Mouse (Mus musculus) heart, embryonic 14.5 days (tissue): ENCODE measurements around the gene Sept9. TPM values are rescaled to one million over a fixed set of nuclear protein-coding genes. Genes with fewer than 3 reads are reported as not detected.
"Not testable (repeated sequence)": the region's sequence is repeated elsewhere in the genome, so short reads cannot be mapped to it uniquely, and the experiment has no call there.

ENCODE experiments used
- ATAC-seq: fragments of 200-750 bp; cut with Nextera tagmentation; 2 replicates; pipeline ENCODE4 v1.8.0; 2017; ENCODE audit warnings: low read depth, moderate TSS enrichment; ENCODE audit not compliant: insufficient number of reproducible peaks, insufficient read depth, low FRiP score
- H3K27ac ChIP-seq, 2 experiments: fragments of 200-500 bp in 1 of 2; fragments of 300-500 bp in 1 of 2; sonication (generic) in 1 of 2; replicated peaks in 1 of 2; 2 replicates each; pipeline ENCODE4 v1.5.1; 2012 to 2014; ENCODE audit warnings: low read depth in 2 of 2, low read length in 2 of 2, control low read depth in 1 of 2, mild to moderate bottlenecking in 1 of 2, mixed read lengths in 1 of 2; ENCODE audit not compliant: control insufficient read depth in 1 of 2, insufficient read depth in 1 of 2
- H3K27me3 ChIP-seq: fragments of 300-500 bp; sonication (generic); 2 replicates; pipeline ENCODE4 v1.6.1; 2014; ENCODE audit warnings: mild to moderate bottlenecking, low read length, control low read depth; ENCODE audit not compliant: control insufficient read depth, insufficient read depth
- H3K36me3 ChIP-seq: fragments of 300-500 bp; sonication (generic); 2 replicates; pipeline ENCODE4 v1.6.1; 2014; ENCODE audit warnings: mild to moderate bottlenecking, control low read depth, low read length, mixed read lengths; ENCODE audit not compliant: control insufficient read depth, insufficient read depth
- H3K4me1 ChIP-seq, 2 experiments: fragments of 200-500 bp in 1 of 2; fragments of 300-500 bp in 1 of 2; sonication (generic) in 1 of 2; 2 replicates each; pipeline ENCODE4 v1.6.1; 2012 to 2014; ENCODE audit warnings: low read length in 2 of 2, control low read depth in 1 of 2, mixed read lengths in 1 of 2; ENCODE audit not compliant: control insufficient read depth in 2 of 2, insufficient read depth in 2 of 2
- H3K4me2 ChIP-seq: fragments of 300-500 bp; sonication (generic); 2 replicates; pipeline ENCODE4 v1.6.1; 2014; ENCODE audit warnings: mild to moderate bottlenecking, low read length
- H3K4me3 ChIP-seq, 2 experiments: fragments of 200-500 bp in 1 of 2; fragments of 300-500 bp in 1 of 2; sonication (generic) in 1 of 2; 2 replicates each; pipeline ENCODE4 v1.5.1; 2012 to 2014; ENCODE audit warnings: low read length in 2 of 2, mild to moderate bottlenecking in 2 of 2, control low read depth in 1 of 2, low read depth in 1 of 2, moderate library complexity in 1 of 2; ENCODE audit not compliant: control insufficient read depth in 1 of 2, insufficient read depth in 1 of 2
- H3K9ac ChIP-seq: fragments of 300-500 bp; sonication (generic); 2 replicates; pipeline ENCODE4 v1.6.1; 2014; ENCODE audit warnings: mild to moderate bottlenecking, low read length
- H3K9me3 ChIP-seq: fragments of 300-500 bp; sonication (generic); 2 replicates; pipeline ENCODE4 v1.6.1; 2016; ENCODE audit warnings: low read length, control low read depth; ENCODE audit not compliant: control insufficient read depth
- whole genome bisulfite sequencing: fragments of 180-500 bp; shearing (Covaris S2); extraction: QIAGEN DNeasy Blood & Tissue Kit; methylation state at CpG from one replicate; pipeline ENCODE4 v1.1.7; 2014; 5-methylcytosine and 5-hydroxymethylcytosine counted together
- polyA plus RNA-seq: library from polyadenylated mRNA; unstranded; fragments of >200 nt; fragmentation: Nextera tagmentation; extraction: Ambion mirVana; gene quantifications from 2 replicates; pipeline ENCODE4 v1.2.1, GENCODE M21; 2014

Sept9 gene
- polyA plus RNA-seq, 1 experiment from 2014 or later: 51.8 TPM

GRCm38 (mm10) chr11:117322730-117323579 lies 123.5 kb downstream of the Sept9 start:
- Histone ChIP-seq H3K9ac (no peak overlapping the region), H3K4me2 (no peak overlapping the region), H3K36me3 (no peaks in the 10 kb centered on the region), H3K27ac (no peak overlapping the region), H3K4me3 (no peak overlapping the region), H3K9me3 (no peaks in the 10 kb centered on the region), H3K4me1 (peaks cover 53 to 68% of the 10 kb centered on the region in 2 experiments), H3K27me3 (no peaks in the 10 kb centered on the region)
- 49% methylated on average over 15 of the region's 15 CpGs for WGBS
- no peak for ATAC-seq

DNA sequence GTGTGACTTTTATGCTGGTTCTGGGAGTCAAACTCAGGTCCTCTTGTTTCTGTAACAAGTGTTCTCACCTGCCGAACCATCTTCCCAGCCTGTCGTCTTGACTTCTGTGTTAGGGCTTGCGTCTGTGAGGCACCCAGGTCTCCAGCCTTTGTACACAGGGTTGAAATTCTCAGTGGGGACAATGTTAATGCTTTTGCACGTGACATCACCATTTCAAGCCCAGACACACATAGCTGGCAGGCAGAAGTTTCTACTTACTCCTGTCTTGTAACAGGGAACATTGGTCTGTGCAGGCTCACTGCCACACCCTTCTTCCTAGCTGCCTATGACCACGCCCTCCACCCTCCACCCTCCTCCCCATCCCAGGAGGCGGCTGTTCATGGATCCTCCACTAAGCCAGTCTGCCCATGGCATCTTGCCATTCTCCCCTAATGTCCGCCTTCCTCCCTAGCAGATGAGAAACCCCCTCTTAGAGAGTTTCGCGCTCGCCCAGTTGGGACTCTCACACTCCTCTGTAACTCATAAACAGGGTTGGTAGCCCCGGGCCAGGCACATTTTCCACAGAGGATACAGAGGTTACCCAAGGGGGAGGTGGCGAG lies 124.6 kb downstream of the Sept9 start:
- Histone ChIP-seq H3K27ac (no peak overlapping the region; a peak in 1 of 4 replicates), H3K36me3 (no peaks in the 10 kb centered on the region), H3K27me3 (no peaks in the 10 kb centered on the region), H3K4me3 (no peak overlapping the region), H3K9ac (no peak overlapping the region), H3K4me1 (peaks cover 42 to 57% of the 10 kb centered on the region in 2 experiments), H3K9me3 (no peaks in the 10 kb centered on the region), H3K4me2 (no peak overlapping the region)
- 69% methylated on average over 12 of the region's 12 CpGs for WGBS
- ATAC-seq: no peak

DNA sequence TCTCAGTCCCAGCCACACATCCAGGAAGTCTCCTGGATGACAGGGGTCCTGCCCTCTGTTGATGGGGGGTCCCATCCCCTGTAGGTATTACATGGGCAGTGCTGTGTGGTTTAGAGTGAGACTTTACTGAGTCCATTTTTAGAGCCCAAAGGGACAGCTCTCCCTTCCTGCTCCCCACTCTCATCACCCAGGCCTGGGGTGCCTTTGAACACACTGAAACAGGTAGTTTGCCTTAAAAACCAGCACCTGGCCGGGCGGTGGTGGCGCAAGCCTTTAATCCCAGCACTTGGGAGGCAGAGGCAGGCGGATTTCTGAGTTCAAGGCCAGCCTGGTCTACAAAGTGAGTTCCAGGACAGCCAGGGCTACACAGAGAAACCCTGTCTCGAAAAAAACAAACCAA lies 125.3 kb downstream of the Sept9 start:
- not testable (repeated sequence) for H3K27ac ChIP-seq, H3K9ac ChIP-seq

DNA sequence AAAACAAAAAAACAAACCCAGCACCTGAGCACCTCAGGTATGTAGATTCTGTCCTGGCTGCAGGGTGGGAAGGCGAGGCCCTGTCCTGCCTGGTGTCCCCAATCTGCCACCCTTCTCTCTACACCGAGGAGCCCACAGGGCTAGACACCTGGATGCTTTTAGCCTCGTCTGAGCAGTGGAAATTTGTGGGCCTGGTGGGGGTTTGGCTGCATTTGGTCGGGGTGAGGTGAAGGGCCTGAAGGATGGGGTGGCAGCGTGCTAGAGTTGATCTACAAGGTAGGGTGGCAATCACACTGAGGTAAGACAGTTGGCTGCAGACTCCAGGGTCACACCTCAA lies 125.6 kb downstream of the Sept9 start:
- ATAC-seq: no peak
- H3K4me3 ChIP-seq: no peak overlapping the region
- 77% methylated on average over 5 of the region's 5 CpGs for WGBS
- no peak overlapping the region for H3K4me2 ChIP-seq
- no peaks in the 10 kb centered on the region for H3K9me3 ChIP-seq
- peaks cover 36 to 48% of the 10 kb centered on the region in 2 experiments for H3K4me1 ChIP-seq
- H3K36me3 ChIP-seq: no peaks in the 10 kb centered on the region
- no peak overlapping the region for H3K9ac ChIP-seq
- H3K27me3 ChIP-seq: no peaks in the 10 kb centered on the region
- no peak overlapping the region for H3K27ac ChIP-seq

More for the DNA sequence above, 125.3 kb downstream of the Sept9 start:
- not testable (repeated sequence) for H3K4me3 ChIP-seq, H3K27me3 ChIP-seq, H3K9me3 ChIP-seq, H3K4me2 ChIP-seq, ATAC-seq, H3K36me3 ChIP-seq
- 92% methylated on average over 5 of the region's 5 CpGs for WGBS
- peaks cover 39 to 50% of the 10 kb centered on the region in 2 experiments for H3K4me1 ChIP-seq

DNA sequence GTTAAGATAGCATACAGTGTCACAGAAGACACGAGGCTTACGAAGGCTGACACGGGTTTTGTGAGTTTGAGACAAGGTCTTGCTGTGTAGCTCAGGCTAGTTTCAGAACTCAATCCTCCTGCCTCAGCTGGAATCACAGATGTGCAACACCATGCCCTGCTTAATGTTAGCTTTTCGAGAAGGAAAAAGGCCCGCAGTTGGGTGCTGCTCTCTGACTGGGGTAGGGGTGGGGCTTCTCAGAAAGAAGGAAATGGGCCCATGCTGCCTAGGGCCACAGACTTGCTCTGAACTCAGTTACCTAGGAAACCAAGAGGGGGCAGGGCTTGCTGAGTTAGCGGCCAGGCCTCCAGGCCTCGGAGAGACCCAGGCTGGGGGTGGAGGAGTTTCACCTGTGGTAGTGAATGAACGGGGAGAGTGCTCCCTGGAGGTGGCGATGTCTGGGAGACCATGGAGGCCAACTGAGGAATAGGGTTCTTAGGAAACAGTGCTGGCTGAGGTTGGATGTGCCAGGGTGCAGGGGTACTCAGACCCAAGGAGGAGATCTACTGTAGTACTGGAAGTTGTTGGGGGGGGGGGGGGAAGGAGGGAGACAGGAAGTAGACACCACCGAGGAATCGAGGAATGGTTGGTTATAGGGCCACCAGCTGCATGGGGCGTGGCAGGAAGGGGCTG lies 126.1 kb downstream of the Sept9 start:
- Histone ChIP-seq H3K4me1 (peaks cover 40 to 48% of the 10 kb centered on the region in 2 experiments), H3K27me3 (no peaks in the 10 kb centered on the region), H3K27ac (no peak overlapping the region), H3K4me2 (no peak overlapping the region), H3K9me3 (no peaks in the 10 kb centered on the region), H3K4me3 (no peak overlapping the region), H3K9ac (no peak overlapping the region), H3K36me3 (no peaks in the 10 kb centered on the region)
- 51% methylated on average over 12 of the region's 12 CpGs for WGBS
- no peak for ATAC-seq

- Histone ChIP-seq H3K4me2 (no peak overlapping the region), H3K4me3 (no peak overlapping the region), H3K36me3 (no peaks in the 10 kb centered on the region), H3K4me1 (peaks cover 46 to 52% of the 10 kb centered on the region in 2 experiments), H3K27me3 (no peaks in the 10 kb centered on the region), H3K27ac (no peak overlapping the region), H3K9me3 (no peaks in the 10 kb centered on the region), H3K9ac (no peak overlapping the region)
- WGBS: 55% methylated on average over 4 of the region's 4 CpGs
- ATAC-seq: no peak
Measured at GRCm38 (mm10) chr11:117326140-117326725, 126.8 kb downstream of the Sept9 start.

DNA sequence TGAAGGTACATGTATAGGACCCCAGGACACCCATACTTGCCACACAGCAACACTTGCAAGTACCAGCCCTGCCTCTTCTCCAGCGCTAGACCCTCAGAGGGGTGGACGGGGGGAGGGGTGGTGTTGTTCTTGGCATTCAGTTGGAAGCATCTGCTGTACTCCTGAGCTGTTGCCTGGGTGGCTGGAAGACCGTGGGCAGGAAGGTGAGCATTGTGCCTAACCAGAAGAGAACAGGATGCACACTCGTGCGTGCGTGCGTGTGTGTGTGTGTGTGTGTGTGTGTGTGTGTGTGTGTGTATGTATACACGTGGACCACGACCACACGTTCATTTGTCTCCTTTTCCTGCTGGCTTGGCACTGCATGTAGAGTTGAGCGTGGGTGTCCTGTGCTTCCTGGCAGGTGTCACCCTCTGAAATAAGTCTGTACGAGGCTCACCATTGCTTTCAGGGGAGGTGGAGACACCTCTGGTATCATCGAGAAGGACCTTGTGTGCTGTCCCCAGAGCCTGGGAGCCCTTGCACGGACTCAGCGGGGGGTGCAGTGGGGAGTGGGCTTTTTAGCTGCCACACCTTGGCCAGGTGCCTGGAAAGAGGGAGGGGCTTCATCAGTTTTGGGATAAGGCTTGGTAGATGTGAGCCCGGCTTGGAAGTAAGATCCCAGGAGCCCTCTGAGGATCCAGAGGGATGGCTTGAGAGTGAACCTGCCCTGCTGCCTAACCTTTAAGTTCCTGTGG lies 127.6 kb downstream of the Sept9 start:
- Histone ChIP-seq H3K36me3 (no peaks in the 10 kb centered on the region), H3K9ac (no peak overlapping the region), H3K4me1 (peaks cover 54 to 59% of the 10 kb centered on the region in 2 experiments), H3K27me3 (no peaks in the 10 kb centered on the region), H3K4me2 (no peak overlapping the region), H3K9me3 (no peaks in the 10 kb centered on the region), H3K4me3 (no peak overlapping the region), H3K27ac (no peak overlapping the region)
- no peak for ATAC-seq
- WGBS: 67% methylated on average over 16 of the region's 16 CpGs
